Mouse (Mus musculus): ENCODE data around the gene Cldn13. TPM values are rescaled to one million over a fixed set of nuclear protein-coding genes. Genes with fewer than 3 reads are reported as not detected.

The Cldn13 gene
- polyA plus RNA-seq, 1 experiment = 1.4 TPM

DNA sequence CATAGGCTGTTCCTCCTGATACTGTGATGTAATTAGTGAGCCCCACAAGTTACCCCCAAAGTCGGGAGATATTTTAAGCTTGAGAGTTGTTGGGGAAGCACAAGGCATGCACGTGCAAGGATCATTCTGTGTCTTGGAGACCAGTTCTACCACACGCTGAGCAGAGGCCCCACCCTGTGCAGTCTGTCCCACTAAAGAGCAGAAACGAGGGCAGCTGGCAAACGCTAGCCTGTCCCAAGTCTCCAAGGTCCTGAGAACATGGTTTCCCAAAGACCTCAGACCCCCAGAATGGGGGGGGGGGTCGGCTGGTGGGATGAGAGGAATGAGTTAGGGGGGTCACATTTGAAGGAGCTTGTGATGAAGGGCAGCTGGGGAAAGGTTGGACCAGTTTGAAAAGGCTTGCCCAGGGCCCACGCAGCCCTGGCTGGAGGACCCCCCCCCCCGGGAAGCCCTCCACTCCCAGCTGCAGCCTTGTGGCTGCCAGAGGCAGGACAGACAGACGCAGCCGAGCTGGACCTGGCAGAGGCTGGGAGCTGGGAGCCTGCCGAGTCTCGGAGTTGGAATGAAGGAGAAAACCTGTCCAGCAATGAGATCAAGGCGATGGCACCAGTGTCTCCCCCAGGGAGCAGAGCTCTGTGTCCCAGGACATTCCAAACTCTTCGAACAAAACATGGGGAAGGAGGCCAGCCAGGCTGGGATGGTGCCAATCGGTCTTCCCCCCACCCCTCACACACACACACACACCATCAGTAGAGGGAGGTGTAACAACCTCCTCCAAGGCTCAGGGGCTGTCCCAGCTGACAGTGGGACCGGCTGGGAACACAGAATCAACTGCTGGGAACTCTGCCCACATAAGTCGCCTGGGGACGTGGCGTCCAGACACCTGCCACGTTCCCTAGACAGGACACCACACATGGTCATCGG lies 41.1 kb downstream of the Cldn13 start:
- TF ChIP-seq GATA1 (IDR thresholded peaks at IDR 0.05; ENCODE audit: low read length) = no peak

DNA sequence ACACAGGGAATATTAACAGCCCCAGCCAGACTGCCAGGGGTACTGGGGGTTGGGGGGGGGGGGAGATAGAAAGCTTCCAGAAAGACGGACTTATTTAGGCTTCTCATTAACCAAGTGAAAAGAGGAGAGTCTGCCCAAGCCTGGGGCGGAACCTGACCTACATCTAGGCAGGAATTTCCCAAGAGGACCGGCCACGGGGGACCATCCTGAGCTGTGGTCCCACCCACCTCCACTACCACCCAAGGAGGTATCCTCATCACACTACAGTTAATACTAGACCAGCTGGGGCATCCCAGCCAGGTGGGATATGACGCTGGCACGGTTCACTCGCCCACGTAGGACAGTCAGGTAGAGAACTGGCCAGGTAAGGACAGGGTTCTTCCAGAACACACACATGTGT lies 42.3 kb downstream of the Cldn13 start:
- no peak for TF ChIP-seq GATA1 (IDR thresholded peaks at IDR 0.05; ENCODE audit: low read length)

DNA sequence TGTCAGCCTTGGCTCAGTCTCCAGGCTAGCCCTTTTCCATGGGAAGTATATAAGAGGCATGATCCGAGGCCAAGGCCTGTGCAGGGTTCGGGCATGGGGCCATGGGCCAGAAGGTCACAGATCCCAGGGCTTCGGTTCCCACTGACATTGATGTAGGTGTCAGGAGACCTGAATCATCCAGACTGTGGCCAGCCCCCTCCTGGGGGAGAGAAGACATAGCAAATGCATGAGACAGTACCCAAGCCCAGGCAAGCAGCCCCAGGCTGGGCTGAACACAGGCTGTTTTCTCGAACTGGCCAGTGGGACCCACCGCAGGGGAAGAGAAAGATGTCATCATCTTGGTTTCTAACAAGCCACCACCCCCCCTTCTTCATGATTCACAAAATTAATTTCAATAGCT lies 42.7 kb downstream of the Cldn13 start:
- TF ChIP-seq GATA1 (IDR thresholded peaks at IDR 0.05; ENCODE audit: low read length) = no peak

DNA sequence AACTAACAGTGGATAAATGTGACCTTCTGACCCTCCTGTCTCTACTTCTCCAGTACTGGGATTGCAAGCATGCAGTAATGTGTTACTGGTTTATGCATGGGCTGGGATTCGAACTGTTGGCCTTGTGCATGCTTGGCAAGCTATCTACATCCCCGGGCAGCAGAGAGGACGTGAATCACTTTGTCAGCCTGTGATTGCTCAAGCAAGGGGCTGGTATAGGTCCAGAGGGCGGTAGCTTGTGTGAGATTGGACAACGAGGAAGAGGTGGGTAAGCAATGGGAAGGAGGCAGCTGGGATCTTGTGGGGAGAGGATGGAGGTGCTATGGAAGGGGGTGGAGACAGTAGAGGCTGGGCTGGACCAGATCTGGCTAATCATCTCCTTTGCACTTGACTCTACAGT lies 46.8 kb downstream of the Cldn13 start:
- no peak for TF ChIP-seq GATA1 (IDR thresholded peaks at IDR 0.05; ENCODE audit: low read length)

DNA sequence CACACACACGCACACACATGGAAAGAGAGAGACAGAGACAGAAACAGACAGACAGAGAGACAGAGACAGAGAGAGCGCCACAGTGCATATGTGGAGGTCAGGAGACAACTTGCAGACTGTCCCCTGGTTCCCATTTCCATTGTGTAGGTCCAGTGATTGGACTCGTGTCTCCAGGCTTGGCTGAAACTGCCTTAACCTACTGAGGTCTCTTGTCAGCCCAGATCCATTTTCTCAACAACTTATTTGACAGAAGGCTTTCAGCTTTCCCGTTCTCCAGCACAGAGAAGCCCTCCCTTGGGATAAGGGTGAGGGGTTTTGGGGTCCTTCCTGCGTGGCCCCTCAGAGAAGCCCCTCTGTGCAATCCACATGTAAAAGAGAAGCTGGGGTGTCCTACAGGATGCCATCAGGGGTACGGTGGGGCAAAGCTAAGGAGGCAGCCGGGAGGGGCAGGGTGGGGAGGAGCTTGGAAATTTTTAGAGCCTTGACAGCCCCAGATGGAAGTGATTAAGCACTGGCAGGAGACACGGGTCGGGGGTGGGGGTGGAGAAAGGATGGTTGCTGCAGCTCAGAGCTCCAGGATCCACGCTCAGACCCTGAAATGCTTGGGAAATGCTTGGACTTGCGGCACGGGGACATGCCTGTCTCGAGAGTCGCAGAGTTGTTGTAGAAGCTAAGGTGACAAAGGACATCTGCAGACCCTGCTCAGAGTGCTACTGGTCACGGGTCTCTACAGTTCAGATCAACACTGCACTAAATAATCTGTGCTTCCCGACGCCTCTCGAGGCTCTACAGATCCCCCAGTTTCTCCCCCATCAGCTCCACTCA lies 47.8 kb downstream of the Cldn13 start:
- TF ChIP-seq GATA1 (IDR thresholded peaks at IDR 0.05; ENCODE audit: low read length) = no peak

DNA sequence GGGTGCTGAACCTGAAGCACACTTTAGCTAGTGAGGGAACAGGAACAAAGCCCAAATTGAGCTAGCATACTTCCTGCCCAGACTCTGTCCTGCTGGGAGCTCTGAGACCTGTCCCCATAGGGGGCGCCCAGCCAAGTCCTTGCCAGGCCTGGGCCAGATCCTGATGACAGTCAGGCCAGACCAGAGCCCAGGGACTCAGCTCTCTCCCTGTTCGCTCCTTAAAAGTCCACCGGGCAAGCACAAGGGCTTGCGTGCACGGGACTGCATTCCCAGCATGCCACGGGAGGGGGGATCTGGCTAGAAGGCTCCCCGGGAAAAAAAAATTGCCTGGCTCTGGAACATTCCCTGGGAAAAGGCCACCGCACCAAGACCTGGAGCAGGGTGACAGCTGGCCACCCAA lies 50.2 kb downstream of the Cldn13 start:
- no peak for TF ChIP-seq GATA1 (IDR thresholded peaks at IDR 0.05; ENCODE audit: low read length)

Other genes with a start within 250 kb of the Cldn13 start
- 2.5 and 3.2 TPM in 2 replicates for gene Limk1, start 226.9 kb downstream of the Cldn13 start, polyA plus RNA-seq (2012)
- not detected in 2 replicates for gene Eln, start 168.2 kb downstream of the Cldn13 start, polyA plus RNA-seq (2012)
- gene Tmem270, start 8.8 kb downstream of the Cldn13 start, polyA plus RNA-seq (2012) = not detected in 2 replicates
- 13.0 and 13.9 TPM in 2 replicates for gene Mettl27, start 16.8 kb upstream of the Cldn13 start, polyA plus RNA-seq (2012)
- 0.04 TPM in 1 of 2 replicates, not detected in the other for gene Cldn4, start 31.4 kb upstream of the Cldn13 start, polyA plus RNA-seq (2012)
- not detected in 2 replicates for gene Cldn3, start 70.7 kb upstream of the Cldn13 start, polyA plus RNA-seq (2012)
- gene Abhd11, start 93.6 kb upstream of the Cldn13 start, polyA plus RNA-seq (2012) = 78.8 and 94.7 TPM in 2 replicates
- gene Stx1a, start 108.0 kb upstream of the Cldn13 start, polyA plus RNA-seq (2012) = 7.6 and 7.9 TPM in 2 replicates
- 70.2 and 77.4 TPM in 2 replicates for gene Dnajc30, start 148.7 kb upstream of the Cldn13 start, polyA plus RNA-seq (2012)
- 226 and 260 TPM in 2 replicates for gene Bud23, start 149.4 kb upstream of the Cldn13 start, polyA plus RNA-seq (2012)
- gene Vps37d, start 162.7 kb upstream of the Cldn13 start, polyA plus RNA-seq (2012) = 0.37 and 0.59 TPM in 2 replicates
- gene Mlxipl, start 174.4 kb upstream of the Cldn13 start, polyA plus RNA-seq (2012) = not detected in 2 replicates
- 19.8 and 25.0 TPM in 2 replicates for gene Tbl2, start 234.1 kb upstream of the Cldn13 start, polyA plus RNA-seq (2012)